Mouse (Mus musculus) cerebellum, postnatal 36 days (tissue): ENCODE measurements at regions not wholly inside any gene's neighbourhood (a gene's known extent, or its start where the extent isn't known, plus 50 kb on each side); places are given as distances from the start of the nearest gene placed in this dataset.

Source experiments
- DNase-seq, 2 experiments: peaks; one replicate each; pipeline ENCODE4 v3.0.0; 2021 to 2022; ENCODE audit warnings: mixed read lengths in 2 of 2

DNA sequence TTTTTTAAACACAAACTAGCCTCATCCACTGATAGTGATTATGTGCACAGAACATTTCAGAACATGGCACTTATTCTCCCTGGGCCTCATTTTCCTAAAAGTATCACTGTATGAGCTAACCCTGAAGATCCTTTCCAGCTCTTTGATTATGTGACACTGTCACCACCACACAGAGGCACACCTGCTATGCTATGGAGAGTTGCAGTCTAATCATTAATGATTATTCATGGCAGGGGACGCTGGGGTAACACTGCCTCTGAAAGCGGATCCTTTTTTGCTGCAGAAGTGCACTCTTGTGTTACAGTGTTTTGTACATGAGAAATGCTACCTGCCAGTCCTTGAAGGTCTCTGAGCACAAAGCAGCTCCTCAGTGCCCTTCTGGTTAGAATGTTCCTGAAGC is 615.3 kb upstream of the Fbxo33 start:
- no peak for DNase-seq

DNA sequence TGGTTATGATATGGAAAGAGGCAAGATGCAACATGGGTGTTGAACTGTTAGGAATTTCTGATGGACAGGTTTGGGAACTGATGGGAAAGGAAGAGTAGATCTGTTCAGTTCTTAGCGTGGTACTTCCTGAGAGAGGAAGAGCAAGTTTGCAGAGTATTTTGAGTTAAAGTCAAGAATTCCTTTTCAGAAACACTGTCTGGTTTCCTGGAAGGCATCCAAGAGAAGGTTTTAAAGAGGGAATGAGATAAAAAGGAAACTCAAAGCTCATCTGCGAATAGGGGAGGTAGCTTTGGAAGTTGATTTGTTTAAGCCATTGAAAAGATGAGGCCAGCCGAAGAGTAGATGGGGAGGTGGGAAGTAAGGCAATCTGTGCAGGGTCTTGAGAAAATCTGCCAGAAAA is 603.4 kb upstream of the Fbxo33 start:
- no peak for DNase-seq

DNA sequence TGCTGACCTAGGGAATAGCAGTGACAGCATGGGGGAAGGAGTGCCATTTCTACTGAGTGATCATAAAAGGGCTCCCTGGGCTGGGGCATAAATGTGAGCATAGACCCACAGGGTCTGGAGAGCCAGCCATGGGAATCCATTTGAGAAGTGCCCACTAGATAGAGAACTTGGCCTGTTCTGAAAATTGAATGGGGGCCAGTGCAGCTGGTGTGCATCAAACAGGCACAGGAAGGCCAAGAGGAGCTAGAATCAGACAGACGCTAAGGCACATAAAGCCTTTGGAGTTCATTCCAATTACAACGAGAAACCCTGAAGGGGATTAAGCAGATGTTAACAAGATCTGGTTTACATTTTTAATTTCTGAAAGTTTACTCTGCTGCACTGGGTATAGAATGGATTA is 602.9 kb upstream of the Fbxo33 start:
- DNase-seq, result no peak

DNA sequence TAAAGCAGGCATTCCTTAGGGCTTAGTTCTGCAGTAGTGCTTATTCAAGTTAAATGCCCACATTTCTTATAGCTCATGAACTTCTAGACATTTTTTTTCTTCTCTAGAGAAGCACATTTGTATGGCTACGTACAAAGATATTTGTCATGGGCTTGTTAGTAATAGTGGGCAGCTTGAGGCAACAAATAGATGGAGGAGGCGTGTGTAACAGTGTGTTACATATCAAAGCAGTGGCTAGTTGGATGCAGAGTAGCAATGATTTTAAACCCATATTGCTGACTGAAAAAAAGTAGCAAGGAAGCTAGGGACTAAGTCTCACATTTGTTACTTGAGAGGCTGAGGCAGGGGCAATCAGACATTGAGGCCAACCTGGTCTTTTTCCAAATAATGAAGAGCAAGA is 602.2 kb upstream of the Fbxo33 start:
- DNase-seq, result no peak

DNA sequence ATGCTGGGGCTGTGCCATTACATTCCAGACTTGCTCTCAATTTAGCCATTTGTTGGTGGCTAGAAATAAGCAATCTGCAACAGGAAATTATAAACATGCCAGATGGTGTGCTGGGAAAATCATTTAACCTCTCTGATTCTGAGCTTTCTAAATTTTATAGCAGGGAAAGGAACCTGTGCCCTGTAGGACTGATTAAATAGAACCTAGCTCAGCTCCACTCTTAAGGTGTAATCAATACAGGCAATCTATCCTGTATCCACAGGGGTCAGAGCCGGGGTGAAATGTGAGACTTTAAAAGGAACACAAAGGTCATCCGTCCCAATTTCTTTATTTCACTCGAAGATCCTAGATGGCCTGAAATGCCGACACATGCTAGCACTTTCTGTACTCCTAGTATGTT is 596.4 kb upstream of the Fbxo33 start:
- DNase-seq, result no peak

DNA sequence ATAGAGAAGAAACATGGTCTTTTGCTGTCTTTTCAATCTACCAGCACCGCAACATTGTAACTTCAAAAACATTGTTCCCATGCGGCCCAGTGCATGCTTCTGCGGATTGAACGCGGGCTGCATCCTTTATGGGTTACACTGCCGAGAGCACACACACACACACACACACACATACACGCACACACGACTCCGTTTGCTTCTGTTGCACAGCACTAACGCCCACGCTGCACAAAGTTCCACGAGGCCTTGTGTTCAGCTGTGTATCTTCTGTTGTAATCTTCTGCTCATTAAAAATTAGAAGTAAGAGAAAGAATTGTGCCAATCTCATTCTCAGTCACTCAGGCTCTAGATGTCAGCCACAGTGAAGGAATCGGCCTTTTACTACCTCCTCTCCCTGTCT is 594.8 kb upstream of the Fbxo33 start:
- no peak for DNase-seq

DNA sequence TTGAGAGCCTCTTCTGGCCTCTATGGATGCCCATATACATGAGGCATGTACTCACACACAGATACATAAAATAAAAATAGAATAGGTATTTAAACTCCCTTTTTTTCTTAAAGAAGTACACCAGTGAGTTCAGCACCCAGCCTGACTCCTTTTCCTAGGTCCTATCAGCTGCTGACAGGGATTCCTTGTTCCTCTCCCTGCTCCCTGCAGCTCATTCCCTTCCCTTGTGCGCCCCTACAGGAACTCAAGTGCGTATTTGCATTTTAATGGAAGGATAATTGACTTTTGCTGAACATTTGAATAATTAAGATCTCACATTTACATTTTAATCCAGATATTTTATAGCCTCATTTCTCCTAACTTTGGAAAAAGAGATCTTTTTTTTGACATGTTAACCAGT is 589.7 kb upstream of the Fbxo33 start:
- no peak for DNase-seq

DNA sequence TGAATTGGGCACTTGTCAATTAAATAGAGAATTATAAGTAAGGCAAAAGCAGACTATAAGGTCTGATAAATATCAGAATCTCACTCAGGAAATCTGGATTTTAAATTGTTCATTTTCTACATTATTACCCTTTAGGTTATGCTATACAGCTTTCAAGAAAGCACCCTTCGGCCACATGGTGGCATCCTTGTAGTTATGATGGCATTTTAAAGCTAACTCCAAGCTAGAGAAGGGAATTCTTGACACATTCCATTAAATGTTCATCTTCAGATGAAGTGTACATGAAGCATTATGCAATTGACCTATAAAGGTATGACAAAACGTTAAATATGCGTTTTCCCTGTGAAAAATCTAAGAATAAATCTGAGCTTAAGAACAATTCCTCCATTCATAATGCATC is 578.5 kb upstream of the Fbxo33 start:
- DNase-seq, result no peak

DNA sequence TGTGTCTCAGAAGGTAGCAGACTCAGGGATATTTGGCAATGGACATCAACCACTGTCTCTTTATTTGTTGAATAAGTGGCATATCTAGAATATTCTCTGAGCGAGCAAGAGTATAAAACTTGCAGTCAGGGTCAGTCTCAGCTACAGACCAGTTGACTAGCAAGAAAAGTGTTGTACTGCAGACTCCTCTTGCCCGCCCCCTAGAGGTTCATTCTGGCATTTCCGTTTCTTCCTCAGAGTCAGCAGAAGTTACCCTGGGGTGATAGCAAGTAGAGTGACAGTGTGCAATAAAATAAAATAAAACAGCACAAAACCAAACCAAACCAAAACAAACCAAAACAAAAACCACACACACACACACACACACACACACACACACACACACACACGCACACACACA is 571.9 kb upstream of the Fbxo33 start:
- DNase-seq, result no peak

DNA sequence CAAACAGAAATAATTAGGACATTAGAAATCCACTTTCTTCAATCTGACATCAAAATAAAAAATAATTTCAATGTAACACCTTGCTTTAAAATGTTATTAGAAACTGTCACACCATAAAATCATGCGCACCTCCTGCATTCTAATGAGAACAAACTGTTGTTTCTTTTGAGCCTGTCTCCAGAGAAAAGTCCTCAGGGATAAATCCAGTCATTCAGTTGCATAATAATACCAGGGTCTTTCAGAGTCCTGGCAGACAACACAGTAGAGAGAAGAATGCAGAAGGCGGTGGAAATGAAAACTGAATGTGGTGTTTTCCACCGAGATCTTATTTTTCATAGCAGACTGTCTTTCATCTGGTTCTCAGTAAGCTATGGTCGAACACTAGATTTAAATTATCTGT is 567.3 kb upstream of the Fbxo33 start:
- no peak for DNase-seq

DNA sequence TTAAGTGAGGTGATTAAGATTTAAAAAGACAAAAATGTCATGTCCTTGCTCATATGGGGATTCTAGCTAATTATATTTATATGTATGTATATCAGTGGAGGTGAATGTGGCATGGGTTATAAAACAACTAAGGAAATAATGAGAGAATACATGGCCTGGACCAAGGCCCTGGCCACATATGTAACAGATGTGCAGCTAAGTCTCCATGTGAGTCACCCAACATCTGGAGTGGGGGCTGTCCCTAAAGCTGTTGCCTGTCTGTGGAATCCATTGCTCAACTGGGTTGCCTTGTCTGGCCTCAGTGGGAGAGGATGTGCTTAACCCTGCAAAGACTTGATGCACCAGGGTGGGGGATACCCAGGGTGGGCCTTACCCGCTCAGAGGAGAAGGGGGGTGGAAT is 551.5 kb upstream of the Fbxo33 start:
- no peak for DNase-seq

DNA sequence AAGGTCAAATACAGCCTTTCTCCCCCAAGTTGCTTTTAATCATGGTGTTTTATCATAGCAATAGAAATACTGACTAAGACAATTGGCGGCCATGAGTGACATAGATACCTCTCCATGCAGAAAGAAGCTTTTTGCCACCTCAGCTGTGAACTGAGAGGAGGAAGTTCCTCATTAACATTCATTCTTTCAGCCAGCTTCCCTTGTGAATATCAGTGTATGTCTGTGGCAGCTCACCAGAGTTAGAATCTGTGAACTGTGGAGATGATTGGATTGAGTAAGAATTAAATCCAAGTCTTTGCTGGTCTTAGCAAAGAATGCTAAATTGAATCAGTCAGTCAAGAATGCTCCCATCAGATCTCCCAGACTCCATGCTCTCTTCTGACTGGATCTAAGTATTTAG is 542.7 kb upstream of the Fbxo33 start:
- DNase-seq, result no peak

DNA sequence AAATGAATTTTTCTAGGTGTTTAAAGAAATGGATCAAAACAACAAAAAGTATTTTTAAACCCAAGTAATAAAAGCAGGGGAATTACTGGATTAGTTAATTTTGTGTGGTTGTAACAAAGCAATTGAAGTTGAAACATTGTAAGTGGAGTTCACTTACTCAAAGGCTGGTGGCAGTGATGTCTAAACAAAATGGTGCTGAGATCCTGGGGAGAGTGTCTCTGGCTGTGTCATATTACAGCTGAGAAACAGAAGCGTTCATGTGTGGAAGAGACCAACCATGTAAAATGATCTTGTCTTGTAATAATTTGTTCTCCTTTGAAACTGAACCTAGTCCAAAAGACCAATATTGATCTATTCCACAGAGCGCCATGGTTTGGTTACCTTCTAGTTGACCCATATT is 525.2 kb upstream of the Fbxo33 start:
- no peak for DNase-seq

DNA sequence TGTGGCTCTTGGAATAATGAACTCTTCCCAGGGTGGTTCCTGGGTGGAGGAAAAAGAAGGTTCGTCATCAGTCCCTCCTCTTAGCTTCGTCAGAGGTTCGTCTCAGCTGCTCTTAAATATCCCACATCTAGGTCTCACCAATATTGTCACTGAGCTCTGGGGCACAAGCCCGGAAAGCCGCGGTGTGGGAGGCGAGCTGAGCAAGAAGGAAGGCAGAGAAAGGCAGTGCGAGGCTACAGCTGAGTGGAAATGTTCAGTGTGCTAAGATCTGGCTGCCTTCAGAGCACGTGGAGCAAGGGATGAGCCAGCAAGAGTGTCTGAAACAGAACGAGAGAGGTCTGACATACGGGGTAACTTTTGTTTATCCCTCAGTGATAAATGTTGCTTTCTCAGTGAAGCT is 523.7 kb upstream of the Fbxo33 start:
- no peak for DNase-seq

DNA sequence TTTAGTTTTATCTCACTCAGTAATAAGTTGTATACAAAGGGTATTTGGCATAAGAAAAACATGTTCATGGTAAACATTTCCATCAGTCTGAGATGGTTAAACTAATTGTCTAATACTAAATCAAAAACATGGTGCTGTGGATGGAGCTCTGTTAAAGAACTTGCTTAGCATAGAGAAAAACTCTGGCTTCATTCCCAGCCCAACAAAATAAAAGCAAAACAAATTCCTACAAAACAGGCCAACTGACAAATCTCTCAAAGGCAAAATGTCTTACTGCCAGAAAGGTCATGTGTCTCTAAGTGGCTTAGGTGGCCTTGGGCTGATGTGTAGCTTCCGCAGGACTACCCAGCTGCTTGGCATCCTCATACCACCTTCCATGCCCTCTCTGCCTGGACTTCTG is 505.4 kb upstream of the Fbxo33 start:
- no peak for DNase-seq

DNA sequence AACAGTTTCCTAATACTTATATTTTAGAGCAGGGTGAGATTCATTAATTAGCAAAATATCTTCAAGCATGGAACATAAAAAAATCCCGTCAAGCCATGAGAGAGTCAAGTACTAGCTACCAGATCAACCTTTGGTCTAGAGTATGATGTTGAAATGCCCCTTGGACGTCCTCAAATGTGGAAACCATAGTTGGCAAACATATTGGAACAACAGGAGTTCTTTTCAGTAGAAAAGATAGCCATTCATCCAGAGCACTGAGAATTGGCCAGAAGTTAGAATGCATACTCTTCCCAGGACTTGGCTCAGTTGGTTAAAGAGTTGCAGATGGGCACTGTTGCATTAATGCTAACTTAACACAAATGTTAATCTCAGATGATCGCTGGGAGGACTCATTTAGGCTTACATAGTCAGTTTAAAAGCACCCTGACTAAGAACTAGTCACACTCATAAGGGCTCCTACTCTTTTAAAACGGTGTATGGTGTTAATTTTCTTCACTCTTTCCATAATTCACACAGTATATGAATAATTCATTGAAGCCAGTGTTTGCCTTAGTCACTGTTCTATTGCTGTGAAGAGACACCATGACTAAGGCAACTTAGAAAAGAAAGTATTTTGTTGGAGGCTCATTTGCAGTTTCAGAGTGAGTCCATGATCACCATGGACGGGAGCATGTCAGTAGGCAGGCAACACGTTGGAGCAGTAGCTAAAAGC is 503.1 kb upstream of the Fbxo33 start:
- DNase-seq, result no peak

DNA sequence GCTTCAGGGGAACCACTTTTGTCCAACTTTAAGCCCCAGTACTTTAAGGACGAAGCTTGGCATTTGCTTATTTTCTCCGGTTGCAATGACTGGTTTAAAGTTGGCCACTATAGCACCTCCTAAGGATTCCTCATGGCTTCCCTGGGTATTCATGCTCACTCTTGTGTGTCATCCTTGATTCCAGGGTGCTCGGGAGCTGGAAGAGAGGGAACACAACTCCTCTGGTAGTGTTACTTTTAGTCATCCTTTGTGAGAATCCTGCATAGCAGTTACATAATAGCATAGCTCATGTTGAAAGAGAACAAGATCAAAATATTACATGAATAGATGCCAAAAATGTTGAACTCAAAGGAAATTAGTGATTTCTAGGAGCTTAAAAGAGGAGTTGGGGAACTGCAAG is 493.7 kb upstream of the Fbxo33 start:
- no peak for DNase-seq

DNA sequence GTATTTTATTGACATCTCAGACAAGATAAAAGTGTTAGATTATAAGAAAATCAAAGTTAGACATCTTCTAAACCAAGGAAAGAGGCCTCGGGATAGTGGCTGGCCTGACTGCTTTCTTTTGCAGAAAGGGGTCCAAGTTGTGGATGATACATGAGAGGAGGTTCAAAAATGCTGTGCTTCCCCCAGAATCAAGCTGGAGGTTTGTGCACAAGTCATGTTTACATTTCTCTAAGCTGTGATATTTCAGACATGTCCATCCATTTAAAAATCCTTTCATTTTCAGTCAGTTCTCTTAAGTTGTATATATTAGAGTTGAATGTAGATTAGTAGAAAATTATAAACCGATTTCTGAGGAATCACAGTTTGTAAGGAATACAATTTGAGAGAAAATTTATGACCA is 463.7 kb upstream of the Fbxo33 start:
- DNase-seq, result no peak

DNA sequence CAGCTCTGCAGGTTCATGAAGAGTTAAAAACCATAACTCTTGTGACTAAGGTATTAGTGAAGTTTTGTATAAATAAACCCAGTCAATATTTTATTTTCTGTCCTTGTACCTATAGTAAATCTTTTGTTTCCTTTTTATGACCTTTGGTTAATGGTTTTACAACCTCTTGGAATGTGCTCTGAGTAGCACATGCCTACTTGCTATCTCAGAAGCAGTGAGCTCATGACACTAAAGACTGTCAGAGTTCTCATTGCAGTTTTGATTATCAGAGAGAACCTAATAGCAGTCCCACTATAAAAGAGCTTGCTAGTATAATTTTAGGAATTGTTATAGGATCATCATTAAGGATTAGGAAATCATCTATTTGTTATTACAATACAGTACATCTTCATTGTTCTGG is 443.6 kb upstream of the Fbxo33 start:
- no peak for DNase-seq

DNA sequence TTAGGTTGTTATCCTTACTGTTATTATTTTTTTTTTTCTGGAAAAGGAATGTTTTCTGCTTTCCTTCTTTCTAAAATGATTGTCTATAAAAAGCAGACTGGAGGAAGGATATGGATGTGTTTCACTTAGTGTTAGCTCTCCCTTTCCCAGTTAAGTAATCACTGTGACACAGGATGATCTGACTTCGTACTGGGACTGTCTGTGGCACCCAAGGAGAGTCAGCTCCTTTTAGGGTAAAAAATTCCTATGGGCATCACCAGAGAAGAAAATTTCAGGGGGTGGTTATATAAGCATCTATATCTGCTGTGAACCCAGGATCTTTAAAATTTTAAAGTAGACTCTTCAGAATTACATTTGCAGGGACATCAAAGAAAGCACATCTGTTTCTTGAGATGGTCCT is 411.2 kb upstream of the Fbxo33 start:
- DNase-seq, result no peak

DNA sequence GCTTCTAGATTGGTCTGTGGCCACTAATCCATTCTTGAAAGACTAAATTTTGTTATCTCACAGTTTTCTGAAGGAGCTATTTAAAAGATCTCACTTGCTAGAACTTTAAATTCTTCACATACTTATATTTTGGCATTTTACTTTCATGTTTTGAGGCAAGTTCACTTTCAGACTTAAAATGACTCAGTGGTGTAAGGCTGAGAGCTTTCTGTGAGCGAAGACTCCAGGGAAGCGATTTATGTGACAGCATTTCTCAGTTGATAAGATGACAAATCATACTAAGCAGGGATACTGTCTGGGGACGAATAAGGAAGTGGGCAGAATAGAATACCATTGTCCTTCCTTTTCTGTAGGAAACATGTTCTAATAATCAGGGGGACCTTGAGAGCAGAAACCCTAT is 403.6 kb upstream of the Fbxo33 start:
- no peak for DNase-seq

DNA sequence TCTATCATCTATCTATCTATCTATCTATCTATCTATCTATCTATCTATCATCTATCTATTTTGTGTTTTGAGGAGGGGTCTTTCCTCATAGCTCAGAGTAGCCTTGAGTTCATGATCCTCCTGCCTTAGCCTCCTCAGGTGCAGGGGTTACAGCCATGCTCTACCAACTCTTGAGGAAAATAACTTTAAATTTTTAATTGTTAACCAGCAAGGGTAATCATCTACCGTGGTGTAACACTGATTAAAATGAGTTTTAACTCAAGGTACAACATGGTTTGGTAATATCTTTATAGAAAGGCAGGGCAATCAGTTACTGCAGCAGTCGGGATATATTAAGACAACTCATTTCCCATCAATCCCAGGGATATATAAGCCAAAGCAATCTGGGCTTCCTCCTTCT is 401.6 kb upstream of the Fbxo33 start:
- no peak for DNase-seq

DNA sequence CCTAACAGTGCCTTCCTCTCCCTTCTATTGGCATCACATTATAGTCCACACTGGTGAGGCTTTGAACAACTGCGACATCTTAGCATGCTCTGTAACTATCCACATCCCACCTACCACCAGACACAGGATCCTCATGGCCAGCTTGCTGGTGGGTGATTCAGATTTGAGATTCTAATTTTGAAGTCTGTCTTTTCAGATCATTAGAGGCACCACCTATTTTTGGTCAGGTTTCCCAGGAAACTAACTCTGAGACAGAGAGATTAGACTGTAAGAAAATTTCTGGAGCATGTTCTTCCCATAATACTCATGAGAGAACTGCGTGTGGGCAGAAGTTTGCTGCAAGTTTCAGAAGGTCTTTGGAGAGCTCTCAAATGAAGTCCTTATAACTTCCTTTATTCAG is 400.8 kb upstream of the Fbxo33 start:
- DNase-seq, result no peak

DNA sequence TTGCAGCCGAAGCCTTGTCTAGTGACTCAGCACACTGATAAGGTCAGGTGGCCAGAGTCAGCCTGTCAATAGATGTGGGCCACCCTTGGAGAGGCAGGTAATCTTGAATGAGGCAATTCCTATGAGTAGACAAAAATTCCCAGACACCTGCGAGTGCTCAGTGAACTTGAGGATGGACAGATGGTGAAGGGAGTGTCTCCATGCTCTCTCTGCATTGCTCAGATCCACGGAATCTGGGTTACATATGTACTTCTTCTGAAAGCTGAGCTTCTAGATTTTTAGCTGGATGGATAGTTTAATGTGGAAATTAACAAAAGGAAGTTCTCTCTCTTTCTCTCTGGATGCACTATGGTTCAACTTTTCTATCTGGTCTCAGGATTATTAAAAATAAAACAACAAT is 396.6 kb upstream of the Fbxo33 start:
- DNase-seq, result no peak

DNA sequence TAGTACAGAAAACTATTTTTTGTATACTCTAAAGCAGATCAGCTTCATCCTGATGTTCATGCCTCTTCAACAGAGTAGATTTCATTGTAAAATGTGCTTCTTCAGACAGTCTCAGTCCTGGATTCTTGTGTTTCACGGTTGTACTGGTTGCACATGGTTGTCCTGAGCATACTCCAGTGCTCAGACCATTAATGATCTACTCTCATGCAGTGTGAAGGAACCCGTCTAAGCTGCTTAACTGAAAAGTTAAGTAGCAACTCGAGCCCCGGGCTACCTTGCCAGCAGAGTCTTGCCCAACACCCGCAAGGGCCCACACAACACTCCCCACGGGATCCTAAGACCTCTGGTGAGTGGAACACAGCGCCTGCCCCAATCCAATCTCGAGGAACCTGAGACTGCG is 380.3 kb upstream of the Fbxo33 start:
- no peak for DNase-seq

DNA sequence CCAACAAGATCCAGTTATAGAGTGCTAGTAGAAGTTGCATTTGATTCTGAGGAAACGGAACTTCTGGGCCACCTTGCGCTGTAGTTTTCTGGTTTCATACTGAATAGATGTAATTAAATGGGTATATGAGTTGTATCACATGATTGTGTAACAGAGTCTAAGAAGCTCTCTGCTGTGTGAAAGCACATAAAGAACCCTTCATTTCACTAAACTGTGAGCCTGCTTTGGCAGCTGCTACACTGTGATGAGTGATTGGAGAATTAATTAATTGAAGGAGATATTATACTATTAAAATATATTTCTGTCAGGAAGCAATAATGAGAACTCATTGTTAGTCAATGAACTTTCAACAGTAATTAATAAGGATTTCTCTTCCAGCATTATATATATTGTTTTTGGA is 369.8 kb upstream of the Fbxo33 start:
- DNase-seq, result no peak
